Mouse (Mus musculus) embryo, embryonic 10.5 days (tissue): ENCODE measurements at regions not wholly inside any gene's neighbourhood (a gene's known extent, or its start where the extent isn't known, plus 50 kb on each side); places are given as distances from the start of the nearest gene placed in this dataset.

Experiments
- DNase-seq: peaks from one replicate; pipeline ENCODE4 v3.0.0-alpha.2; 2015; ENCODE audit warnings: low spot score

GRCm38 (mm10) chr2:163138688-163139385 lies 51.2 kb upstream of the Gtsf1l start:
- DNase-seq: no peak

- DNase-seq: no peak
Observed at GRCm38 (mm10) chr2:163142762-163143388, 55.2 kb upstream of the Gtsf1l start.

- no peak for DNase-seq
Observed at GRCm38 (mm10) chr2:163143413-163143812, 55.8 kb upstream of the Gtsf1l start.

GRCm38 (mm10) chr2:163146001-163146400 lies 56.9 kb upstream of the Tox2 start:
- no peak for DNase-seq

- DNase-seq: no peak
Observed at GRCm38 (mm10) chr2:163146481-163146880, 56.4 kb upstream of the Tox2 start.

GRCm38 (mm10) chr2:163147381-163147780 lies 55.5 kb upstream of the Tox2 start:
- no peak for DNase-seq

- DNase-seq: no peak
Observed at GRCm38 (mm10) chr2:163151016-163151415, 51.9 kb upstream of the Tox2 start.

GRCm38 (mm10) chr2:163152340-163153033 lies 50.4 kb upstream of the Tox2 start:
- DNase-seq: peak; percentile 88
